Mouse (Mus musculus): Measurements from ENCODE around the gene Unc5cl. TPM values are rescaled to one million over a fixed set of nuclear protein-coding genes. Genes with fewer than 3 reads are reported as not detected.

Gene Unc5cl
- total and polyA plus RNA-seq, 2 experiments = 0.43 TPM; not detected in 1

DNA sequence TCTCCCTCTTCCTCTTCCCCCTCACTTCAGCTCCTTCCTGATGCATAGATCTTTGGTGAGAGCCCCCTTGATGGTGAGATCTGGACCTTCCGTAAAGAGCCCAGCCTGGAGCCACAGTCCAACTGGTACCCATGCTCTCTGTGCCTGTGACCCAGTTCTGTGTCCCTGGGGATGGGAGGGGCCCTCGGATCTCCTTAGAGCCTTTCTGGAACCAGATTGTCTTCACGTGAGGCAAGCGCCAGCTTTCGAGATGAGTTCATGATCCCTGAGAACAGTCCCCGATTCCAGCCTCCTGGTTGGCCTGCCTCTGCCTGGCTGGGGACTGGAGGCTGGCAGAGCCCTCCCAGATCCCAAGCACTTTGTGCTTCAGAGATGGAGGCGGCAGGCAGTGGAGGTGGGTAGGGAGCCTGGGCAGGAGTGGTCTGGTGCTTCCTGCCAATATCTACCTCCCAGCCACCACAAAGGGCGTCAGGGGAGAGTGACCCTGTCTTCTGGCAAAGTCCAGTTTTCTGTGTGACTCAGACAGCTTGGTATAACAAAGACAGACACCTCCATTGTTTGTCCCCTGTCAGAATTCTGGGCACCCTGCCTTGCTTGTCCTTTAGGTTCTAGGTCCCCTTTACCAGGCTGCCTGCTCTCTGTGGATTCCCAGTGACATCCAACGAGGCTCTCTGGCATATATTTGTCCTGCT, 2.8 kb upstream of the Unc5cl start:
- Histone ChIP-seq H3K4me1 (ENCODE audit: control insufficient read depth, insufficient read depth, low read length) (no peaks in the 10 kb centered on the region), H3K27me3 (ENCODE audit: control insufficient read depth, insufficient read depth, low read length) (no peaks in the 10 kb centered on the region), H3K36me3 (ENCODE audit: control insufficient read depth, insufficient read depth, low read length) (no peaks in the 10 kb centered on the region), H3K27ac (replicated peaks; ENCODE audit: insufficient read depth, low read depth, low read length) (no peak overlapping the region), H3K9ac (ENCODE audit: low read depth, low read length) (no peak overlapping the region), H3K79me2 (ENCODE audit: control insufficient read depth, insufficient read depth, low read length) (no peaks in the 10 kb centered on the region), H3K4me3 (ENCODE audit: insufficient read depth, low read depth, low read length) (no peak overlapping the region)
- no peak for DNase-seq (ENCODE audit: extremely low read depth, low read depth, low spot score)
- TF ChIP-seq CTCF (IDR thresholded peaks at IDR 0.05; ENCODE audit: low read depth, low read length) = no peak
- no peak for TF ChIP-seq POLR2A (IDR thresholded peaks at IDR 0.05; ENCODE audit: extremely low read depth, insufficient read depth, low read length)
- 69% methylated on average over 9 of the region's 9 CpGs for WGBS

GRCm38 (mm10) chr17:48453489-48453888, 1.2 kb upstream of the Unc5cl start:
- DNase-seq (ENCODE audit: extremely low read depth, low read depth, low spot score) = no peak
- Histone ChIP-seq H3K4me1 (ENCODE audit: control insufficient read depth, insufficient read depth, low read length) (no peaks in the 10 kb centered on the region), H3K36me3 (ENCODE audit: control insufficient read depth, insufficient read depth, low read length) (no peaks in the 10 kb centered on the region), H3K79me2 (ENCODE audit: control insufficient read depth, insufficient read depth, low read length) (no peaks in the 10 kb centered on the region), H3K4me3 (ENCODE audit: insufficient read depth, low read depth, low read length) (no peak overlapping the region), H3K27me3 (ENCODE audit: control insufficient read depth, insufficient read depth, low read length) (no peaks in the 10 kb centered on the region), H3K9ac (ENCODE audit: low read depth, low read length) (no peak overlapping the region), H3K27ac (replicated peaks; ENCODE audit: insufficient read depth, low read depth, low read length) (no peak overlapping the region)
- WGBS = 85% methylated on average over 7 of the region's 7 CpGs
- TF ChIP-seq POLR2A (IDR thresholded peaks at IDR 0.05; ENCODE audit: extremely low read depth, insufficient read depth, low read length) (no peak), CTCF (IDR thresholded peaks at IDR 0.05; ENCODE audit: low read depth, low read length) (peak; percentile 28; the same call in 1 of the 2 replicates)

DNA sequence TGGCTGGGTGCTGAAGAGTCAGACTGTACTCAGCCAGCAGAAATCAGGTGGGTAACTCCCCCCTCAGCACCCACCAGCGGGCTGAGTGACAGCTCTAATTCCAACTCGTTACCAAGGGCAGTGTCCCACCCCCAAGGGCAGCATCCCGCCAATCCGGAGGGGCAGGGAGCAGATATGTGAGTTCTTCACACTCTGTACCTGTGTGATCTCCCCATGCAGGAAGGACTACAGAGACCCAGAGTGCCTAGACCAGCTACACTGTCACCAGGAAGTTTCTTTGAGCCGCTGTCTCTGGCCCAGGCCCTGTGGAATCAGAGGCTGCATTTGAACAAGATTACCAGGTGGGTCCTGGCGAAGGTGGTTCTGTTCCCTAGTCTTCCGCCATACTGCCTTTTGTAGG, 511 bp upstream of the Unc5cl start:
- Histone ChIP-seq H3K27ac (replicated peaks; ENCODE audit: insufficient read depth, low read depth, low read length) (no peak overlapping the region), H3K4me1 (ENCODE audit: control insufficient read depth, insufficient read depth, low read length) (no peaks in the 10 kb centered on the region)
- WGBS = 62% methylated on average over 7 of the region's 7 CpGs

DNA sequence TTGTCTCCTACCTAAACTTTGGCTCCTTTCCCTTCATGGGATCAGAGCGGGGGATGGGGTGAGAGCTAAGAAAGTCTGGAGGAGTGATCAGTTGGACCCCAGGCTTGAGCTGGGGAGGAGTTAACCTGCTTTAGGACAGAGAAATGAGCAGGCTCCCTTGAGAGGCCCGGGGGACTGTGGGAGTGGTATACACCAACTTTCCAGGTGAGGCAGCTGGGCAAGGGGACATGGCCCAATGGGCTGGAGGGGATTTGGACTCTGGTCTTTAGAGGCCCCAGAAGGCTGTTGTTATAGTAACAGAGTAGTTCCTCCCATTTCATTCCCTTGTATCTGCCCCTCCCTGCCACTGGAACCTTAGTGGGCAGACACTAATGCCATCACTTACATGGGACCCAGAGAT, 1.3 kb downstream of the Unc5cl start:
- H3K9ac ChIP-seq (ENCODE audit: low read depth, low read length) = no peak overlapping the region
- H3K79me2 ChIP-seq (ENCODE audit: control insufficient read depth, insufficient read depth, low read length) = no peaks in the 10 kb centered on the region
- no peaks in the 10 kb centered on the region for H3K36me3 ChIP-seq (ENCODE audit: control insufficient read depth, insufficient read depth, low read length)
- no peak for DNase-seq (ENCODE audit: extremely low read depth, low read depth, low spot score)
- no peaks in the 10 kb centered on the region for H3K27me3 ChIP-seq (ENCODE audit: control insufficient read depth, insufficient read depth, low read length)
- TF ChIP-seq POLR2A (IDR thresholded peaks at IDR 0.05; ENCODE audit: extremely low read depth, insufficient read depth, low read length) (no peak), CTCF (IDR thresholded peaks at IDR 0.05; ENCODE audit: low read depth, low read length) (no peak)
- WGBS = 83% methylated on average over 2 of the region's 2 CpGs
- H3K4me1 ChIP-seq (ENCODE audit: control insufficient read depth, insufficient read depth, low read length) = no peaks in the 10 kb centered on the region
- H3K4me3 ChIP-seq (ENCODE audit: insufficient read depth, low read depth, low read length) = no peak overlapping the region
- H3K27ac ChIP-seq (replicated peaks; ENCODE audit: insufficient read depth, low read depth, low read length) = no peak overlapping the region

More for the DNA sequence above, 511 bp upstream of the Unc5cl start:
- H3K9ac ChIP-seq (ENCODE audit: low read depth, low read length) = no peak overlapping the region
- no peaks in the 10 kb centered on the region for H3K79me2 ChIP-seq (ENCODE audit: control insufficient read depth, insufficient read depth, low read length)
- no peak overlapping the region for H3K4me3 ChIP-seq (ENCODE audit: insufficient read depth, low read depth, low read length)
- TF ChIP-seq CTCF (IDR thresholded peaks at IDR 0.05; ENCODE audit: low read depth, low read length) = no peak
- TF ChIP-seq POLR2A (IDR thresholded peaks at IDR 0.05; ENCODE audit: extremely low read depth, insufficient read depth, low read length) = no peak
- no peaks in the 10 kb centered on the region for H3K36me3 ChIP-seq (ENCODE audit: control insufficient read depth, insufficient read depth, low read length)
- H3K27me3 ChIP-seq (ENCODE audit: control insufficient read depth, insufficient read depth, low read length) = no peaks in the 10 kb centered on the region
- no peak for DNase-seq (ENCODE audit: extremely low read depth, low read depth, low spot score)

DNA sequence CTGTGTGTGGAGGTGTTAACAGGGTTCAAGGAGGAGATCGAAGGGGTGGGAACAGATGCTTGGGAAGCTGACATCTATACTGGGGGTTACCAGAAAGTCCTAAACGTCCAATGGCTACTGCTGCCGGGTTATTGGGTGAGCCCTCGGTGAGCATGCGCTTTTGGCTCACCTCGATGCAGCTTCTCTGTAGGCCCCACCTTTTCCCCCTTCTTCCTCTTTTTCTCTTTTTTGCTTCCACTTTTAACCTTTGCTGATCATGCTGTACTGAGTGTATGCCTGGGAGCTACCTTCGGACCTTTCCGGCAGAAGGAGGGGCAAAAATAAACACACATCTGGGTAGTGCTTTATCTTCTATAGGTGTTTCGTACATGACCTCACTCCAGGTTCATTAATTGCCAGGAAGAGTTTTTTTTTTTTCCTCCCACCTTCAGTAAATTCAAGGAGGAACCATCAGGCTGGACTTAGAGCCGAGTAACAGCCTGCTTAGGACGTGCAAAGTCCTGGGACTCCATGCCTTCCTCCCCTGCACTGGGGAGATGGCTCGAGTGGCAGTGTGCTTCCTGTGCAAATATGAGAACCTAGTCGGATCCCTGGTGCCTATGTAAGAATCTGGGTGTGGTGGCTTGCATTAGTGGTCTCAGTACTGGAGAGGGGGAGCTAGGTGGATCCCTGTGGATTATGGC, 3.4 kb downstream of the Unc5cl start:
- H3K36me3 ChIP-seq (ENCODE audit: control insufficient read depth, insufficient read depth, low read length) = no peaks in the 10 kb centered on the region
- WGBS = 48% methylated on average over 13 of the region's 13 CpGs
- H3K4me1 ChIP-seq (ENCODE audit: control insufficient read depth, insufficient read depth, low read length) = no peaks in the 10 kb centered on the region
- no peak overlapping the region for H3K27ac ChIP-seq (replicated peaks; ENCODE audit: insufficient read depth, low read depth, low read length)
- no peak overlapping the region for H3K9ac ChIP-seq (ENCODE audit: low read depth, low read length)
- H3K27me3 ChIP-seq (ENCODE audit: control insufficient read depth, insufficient read depth, low read length) = no peaks in the 10 kb centered on the region
- TF ChIP-seq POLR2A (IDR thresholded peaks at IDR 0.05; ENCODE audit: extremely low read depth, insufficient read depth, low read length) (no peak), CTCF (IDR thresholded peaks at IDR 0.05; ENCODE audit: low read depth, low read length) (no peak)
- no peak overlapping the region for H3K4me3 ChIP-seq (ENCODE audit: insufficient read depth, low read depth, low read length)
- H3K79me2 ChIP-seq (ENCODE audit: control insufficient read depth, insufficient read depth, low read length) = no peaks in the 10 kb centered on the region
- no peak for DNase-seq (ENCODE audit: extremely low read depth, low read depth, low spot score)

- Histone ChIP-seq H3K27me3 (ENCODE audit: control insufficient read depth, insufficient read depth, low read length) (no peaks in the 10 kb centered on the region), H3K4me3 (ENCODE audit: insufficient read depth, low read depth, low read length) (no peak overlapping the region), H3K27ac (replicated peaks; ENCODE audit: insufficient read depth, low read depth, low read length) (no peak overlapping the region), H3K4me1 (ENCODE audit: control insufficient read depth, insufficient read depth, low read length) (no peaks in the 10 kb centered on the region), H3K36me3 (ENCODE audit: control insufficient read depth, insufficient read depth, low read length) (no peaks in the 10 kb centered on the region), H3K9ac (ENCODE audit: low read depth, low read length) (no peak overlapping the region), H3K79me2 (ENCODE audit: control insufficient read depth, insufficient read depth, low read length) (no peaks in the 10 kb centered on the region)
- DNase-seq (ENCODE audit: extremely low read depth, low read depth, low spot score) = no peak
- TF ChIP-seq POLR2A (IDR thresholded peaks at IDR 0.05; ENCODE audit: extremely low read depth, insufficient read depth, low read length) (no peak), CTCF (IDR thresholded peaks at IDR 0.05; ENCODE audit: low read depth, low read length) (no peak)
- WGBS = 98% methylated on average over 13 of the region's 13 CpGs
These were observed 7.4 kb downstream of the Unc5cl start for GRCm38 (mm10) chr17:48462096-48462495.

Measured in liver, adult 2 months (tissue).